Mouse (Mus musculus) layer of hippocampus, postnatal 10 days (tissue): ENCODE measurements at regions not wholly inside any gene's neighbourhood (a gene's known extent, or its start where the extent isn't known, plus 50 kb on each side); places are given as distances from the start of the nearest gene placed in this dataset.

Experiments used
- DNase-seq, 2 experiments: peaks; one replicate each; pipeline ENCODE4 v3.0.0; 2021; ENCODE audit warnings: low spot score in 2 of 2

DNA sequence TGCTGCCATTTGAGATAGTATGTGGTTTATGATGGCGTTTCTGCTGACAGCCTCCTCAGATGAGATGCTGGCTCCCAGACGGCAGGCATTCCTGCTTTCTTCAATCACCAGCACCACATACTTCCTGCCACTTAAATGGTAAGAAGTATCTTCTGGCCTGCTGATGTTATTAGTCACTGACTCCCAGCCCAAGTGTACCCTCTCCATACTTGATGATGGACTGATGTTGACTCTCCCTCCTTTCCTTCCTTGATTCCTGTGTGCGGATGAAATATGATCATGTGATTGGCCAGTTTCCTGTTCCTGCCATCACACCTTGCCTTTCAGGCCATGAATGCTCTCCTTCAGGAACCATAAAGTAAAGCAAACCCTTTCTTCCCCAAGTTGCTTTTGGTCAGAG lies 50.8 kb upstream of the Rpl10-ps3 start:
- no peak for DNase-seq

DNA sequence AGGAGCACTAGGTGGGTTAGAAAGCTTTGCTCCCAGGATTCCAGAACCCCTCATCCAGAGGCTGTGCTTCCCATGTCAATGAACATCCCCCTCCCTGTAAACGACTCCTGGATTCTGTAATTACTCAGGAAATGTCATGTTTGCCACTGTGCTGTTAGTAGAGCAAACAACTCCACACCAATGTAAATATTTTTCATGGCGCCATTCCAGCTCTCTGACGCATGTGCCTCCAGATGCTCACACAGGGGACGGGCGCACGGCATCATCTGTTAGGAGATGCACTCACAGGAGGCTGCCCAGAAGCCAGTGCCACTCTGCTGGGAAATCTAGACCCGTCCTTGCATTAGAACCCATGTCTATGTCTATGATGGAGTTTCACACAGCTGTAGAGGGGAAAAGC lies 51.3 kb upstream of the Rpl10-ps3 start:
- DNase-seq, result no peak

- DNase-seq, result no peak
These were observed 63.6 kb upstream of the Rpl10-ps3 start for GRCm38 (mm10) chr9:50408396-50408795.

GRCm38 (mm10) chr9:50408845-50409244 lies 64.1 kb upstream of the Rpl10-ps3 start:
- no peak for DNase-seq

- DNase-seq, result no peak
These were observed 68.2 kb upstream of the Rpl10-ps3 start for GRCm38 (mm10) chr9:50412986-50413385.

GRCm38 (mm10) chr9:50413514-50414335 lies 69.0 kb upstream of the Rpl10-ps3 start:
- no peak for DNase-seq

DNA sequence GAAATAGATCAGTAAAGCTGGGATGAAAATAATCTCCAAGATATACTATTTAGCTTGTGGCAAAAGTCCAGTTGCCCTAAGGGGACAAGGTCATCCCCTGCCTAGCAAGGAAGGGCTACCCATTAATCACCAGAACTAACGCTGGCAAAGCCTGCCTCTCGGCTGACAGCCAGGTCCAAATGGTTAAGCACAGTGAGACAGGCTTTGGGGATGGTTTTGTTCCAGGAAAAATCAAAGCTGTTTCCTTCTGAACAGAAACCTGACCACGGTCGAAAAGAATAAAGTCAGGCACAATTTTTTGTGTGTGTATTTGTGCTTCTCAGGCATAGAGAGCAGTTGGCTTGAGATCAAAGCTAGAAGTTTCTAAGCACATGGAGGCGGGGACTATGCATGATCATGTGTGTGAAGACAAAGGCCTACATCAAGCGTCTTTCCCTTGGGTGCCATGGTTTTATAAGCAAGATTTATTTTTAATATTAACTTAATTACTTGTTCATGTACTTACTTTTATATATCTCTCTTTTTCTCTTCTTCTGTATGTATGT lies 70.1 kb upstream of the Rpl10-ps3 start:
- peak; percentile 31 to 37 for DNase-seq

- no peak for DNase-seq
These were observed 71.9 kb upstream of the Rpl10-ps3 start for GRCm38 (mm10) chr9:50416677-50417076.

DNA sequence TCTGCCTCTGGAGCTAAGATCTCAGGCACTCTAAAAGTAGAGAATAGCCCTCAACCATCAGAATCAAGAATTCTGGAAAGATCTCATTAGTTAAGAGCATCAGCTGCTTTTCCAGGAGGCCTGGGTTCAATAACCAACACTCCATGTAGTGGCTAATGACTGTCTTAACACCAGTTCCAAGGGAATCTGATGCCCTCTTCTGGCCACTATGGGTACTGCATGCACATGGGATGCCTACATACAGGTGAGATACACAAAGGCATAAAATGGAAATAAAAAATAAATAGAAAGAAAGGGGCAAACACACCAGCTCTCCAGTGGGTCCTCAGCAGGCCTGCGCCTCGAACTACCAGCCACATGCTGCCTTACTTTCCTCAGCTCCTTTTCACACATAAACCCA lies 73.3 kb upstream of the Plet1 start:
- peak in 1 of 2 experiments; percentile 30 for DNase-seq

GRCm38 (mm10) chr9:50421572-50422285 lies 72.6 kb upstream of the Plet1 start:
- DNase-seq, result no peak

DNA sequence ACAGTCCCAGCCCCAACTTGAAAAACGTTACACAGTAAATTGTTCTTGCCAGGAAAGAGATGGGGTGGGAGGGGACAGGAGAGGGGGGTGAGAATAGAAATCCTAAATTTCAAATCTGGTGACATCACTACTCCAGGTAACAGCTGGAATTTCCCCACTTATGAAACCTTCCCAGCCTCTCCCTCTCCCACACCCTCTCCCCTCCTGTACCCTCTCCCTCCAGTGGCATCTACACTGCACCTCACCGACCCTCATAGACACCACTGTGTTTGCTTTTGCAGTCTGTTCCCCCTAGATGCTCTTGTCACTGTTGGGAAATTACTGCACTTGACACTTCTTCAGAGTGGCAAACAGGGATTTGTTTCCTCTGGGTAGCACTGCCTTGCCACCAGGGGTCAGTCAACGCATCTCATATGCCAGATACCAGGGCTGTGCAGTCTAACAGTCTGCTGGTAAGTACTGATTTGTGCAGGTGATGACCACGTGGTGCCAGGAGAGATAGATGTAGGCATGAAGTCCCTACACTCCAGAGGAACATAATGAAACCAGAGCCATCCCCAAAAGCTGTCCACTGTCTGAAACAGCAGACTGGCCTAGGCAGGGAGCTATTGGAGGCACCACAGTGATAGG lies 68.3 kb upstream of the Plet1 start:
- DNase-seq, result no peak

DNA sequence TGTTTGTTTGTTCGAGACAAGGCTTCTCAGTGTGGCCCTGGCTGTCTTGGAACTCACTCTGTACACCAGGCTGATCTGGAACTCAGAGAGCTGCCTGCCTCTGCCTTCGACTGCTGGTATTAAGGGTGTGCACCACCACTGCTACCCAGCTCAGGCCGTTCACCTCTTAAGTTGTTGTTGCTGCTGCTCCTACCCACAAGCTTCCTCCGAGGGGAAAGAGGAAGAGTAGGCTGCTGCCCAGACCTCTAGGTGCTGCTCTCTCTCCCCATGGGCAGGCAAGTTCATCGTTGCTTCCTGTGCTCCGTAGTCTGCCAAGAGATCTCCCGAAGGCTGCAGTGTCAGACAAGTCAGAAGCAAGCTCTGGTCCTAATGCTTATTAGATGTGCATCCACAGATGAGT lies 64.2 kb upstream of the Plet1 start:
- DNase-seq, result no peak

DNA sequence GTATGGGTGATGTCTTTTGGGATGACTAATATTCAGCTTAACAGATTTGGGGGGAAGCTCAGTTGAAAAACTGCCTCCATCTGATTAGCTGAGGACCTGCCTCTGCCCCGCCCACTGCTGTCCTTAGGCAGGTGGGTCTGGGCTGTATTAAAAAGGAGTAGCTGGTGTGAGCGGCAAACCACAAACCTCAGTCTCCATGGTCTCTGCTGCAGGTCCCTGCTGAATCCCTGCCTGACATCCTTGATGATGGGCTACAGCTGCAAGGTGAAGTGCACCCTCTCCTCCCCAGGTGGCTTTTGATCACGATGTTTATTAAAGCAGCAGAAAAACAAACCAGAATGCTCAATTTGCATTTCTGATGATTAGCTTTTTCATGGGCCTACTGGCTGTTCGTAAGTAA lies 60.8 kb upstream of the Plet1 start:
- DNase-seq, result no peak

DNA sequence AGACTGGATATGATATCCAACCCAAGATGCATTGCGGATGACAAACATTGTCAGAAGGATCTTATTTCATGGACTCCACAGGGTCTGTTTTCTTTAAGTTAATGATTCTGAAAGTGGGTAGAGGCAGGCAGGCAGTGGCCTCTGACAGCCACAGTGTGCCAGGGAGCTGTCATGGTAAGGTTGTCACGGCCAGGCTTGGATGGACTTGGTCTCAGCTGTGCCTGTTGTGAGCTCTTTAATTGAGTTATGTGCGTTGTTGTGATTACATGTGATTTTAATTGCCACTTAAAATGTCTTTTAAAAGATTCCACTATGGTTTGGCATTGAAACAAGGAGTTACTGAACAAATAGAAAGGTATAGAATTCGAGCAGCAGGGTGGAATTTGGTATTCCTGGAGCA lies 60.3 kb upstream of the Plet1 start:
- no peak for DNase-seq

GRCm38 (mm10) chr9:50437830-50438722 lies 56.2 kb upstream of the Plet1 start:
- peak; percentile 87 to 92 for DNase-seq

DNA sequence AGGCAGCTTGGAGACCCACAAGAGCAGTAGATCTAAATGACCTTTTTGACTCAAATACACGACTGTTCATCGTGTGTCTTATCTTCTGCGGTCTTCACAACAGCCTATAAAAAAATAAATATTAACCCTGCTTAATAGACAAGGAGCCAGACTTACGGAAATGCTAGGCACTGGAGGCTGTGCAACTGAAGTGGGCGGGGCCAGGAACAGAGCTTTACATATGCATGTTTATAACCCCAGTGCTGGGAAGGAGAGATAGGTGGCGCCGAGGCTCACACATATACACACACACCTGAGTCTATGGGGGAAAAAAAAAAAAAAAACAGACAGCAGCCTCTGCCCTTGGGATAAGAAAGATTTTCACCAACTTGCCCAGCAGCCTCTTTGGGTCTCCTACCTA lies 55.6 kb upstream of the Plet1 start:
- no peak for DNase-seq

- DNase-seq, result no peak
These were observed 54.1 kb upstream of the Plet1 start for GRCm38 (mm10) chr9:50440222-50440621.

DNA sequence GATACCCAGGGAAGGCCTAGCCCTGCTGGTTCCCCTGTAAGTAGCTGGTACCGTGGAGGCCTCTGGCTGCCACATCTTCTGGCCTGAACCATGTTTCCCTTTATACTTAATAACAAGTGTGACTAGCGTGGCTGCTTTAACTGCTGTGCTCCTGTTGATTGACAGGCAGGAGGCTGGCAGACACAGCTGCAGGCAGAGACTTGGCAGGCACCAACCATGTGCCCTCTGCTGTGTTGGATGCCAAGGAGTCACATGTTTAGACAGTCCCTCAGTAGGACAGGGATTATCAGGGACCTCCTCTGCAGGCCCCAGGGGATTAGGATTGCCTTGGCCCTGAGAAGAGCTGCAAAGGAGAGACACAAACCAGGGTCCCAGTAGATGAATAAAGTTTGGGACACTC lies 53.6 kb upstream of the Plet1 start:
- peak; percentile 30 to 37 for DNase-seq

- peak; percentile 79 to 81 for DNase-seq
These were observed 50.4 kb upstream of the Plet1 start for GRCm38 (mm10) chr9:50443708-50444463.
